Mouse (Mus musculus): ENCODE results near the gene Ptx3. TPM values are rescaled to one million over a fixed set of nuclear protein-coding genes. Genes with fewer than 3 reads are reported as not detected.
"Not testable (repeated sequence)": the region's sequence is repeated elsewhere in the genome, so short reads cannot be mapped to it uniquely, and the experiment has no call there.

Gene Ptx3
- polyA plus RNA-seq, 1 experiment, result not detected

- H3K4me1 ChIP-seq (ENCODE audit: control insufficient read depth, insufficient read depth, low read length), result peaks cover 6% of the 10 kb centered on the region
- no peak for TF ChIP-seq POLR2A (IDR thresholded peaks at IDR 0.05; ENCODE audit: insufficient read depth, low read depth, low read length)
- TF ChIP-seq CTCF (IDR thresholded peaks at IDR 0.05; ENCODE audit: insufficient read depth, low read depth, low read length), result no peak
- H3K4me3 ChIP-seq (ENCODE audit: insufficient read depth, low read depth, low read length), result peak overlapping the region; percentile 49
- no peak overlapping the region for H3K27ac ChIP-seq (ENCODE audit: insufficient read depth, low read depth, low read length)
- WGBS, result 13% methylated on average over 11 of the region's 11 CpGs
Observed at GRCm38 (mm10) chr3:66221243-66221611, 1.5 kb downstream of the Ptx3 start.

GRCm38 (mm10) chr3:66224931-66225537 is 5.3 kb downstream of the Ptx3 start:
- TF ChIP-seq POLR2A (IDR thresholded peaks at IDR 0.05; ENCODE audit: insufficient read depth, low read depth, low read length), result no peak
- no peak for TF ChIP-seq CTCF (IDR thresholded peaks at IDR 0.05; ENCODE audit: insufficient read depth, low read depth, low read length)
- 59% methylated on average over 15 of the region's 15 CpGs for WGBS
- peaks cover 6% of the 10 kb centered on the region for H3K4me1 ChIP-seq (ENCODE audit: control insufficient read depth, insufficient read depth, low read length)

GRCm38 (mm10) chr3:66236234-66236871 is 16.6 kb downstream of the Ptx3 start:
- H3K4me3 ChIP-seq (ENCODE audit: insufficient read depth, low read depth, low read length); H3K4me1 ChIP-seq (ENCODE audit: control insufficient read depth, insufficient read depth, low read length); H3K27ac ChIP-seq (ENCODE audit: insufficient read depth, low read depth, low read length): not testable (repeated sequence)
- 32% methylated on average over 4 of the region's 4 CpGs for WGBS

More at GRCm38 (mm10) chr3:66224931-66225537, 5.3 kb downstream of the Ptx3 start:
- no peak overlapping the region for H3K27ac ChIP-seq (ENCODE audit: insufficient read depth, low read depth, low read length)
- no peak overlapping the region for H3K4me3 ChIP-seq (ENCODE audit: insufficient read depth, low read depth, low read length)

GRCm38 (mm10) chr3:66240476-66240875 is 20.8 kb downstream of the Ptx3 start:
- TF ChIP-seq CTCF (IDR thresholded peaks at IDR 0.05; ENCODE audit: insufficient read depth, low read depth, low read length) (no peak), POLR2A (IDR thresholded peaks at IDR 0.05; ENCODE audit: insufficient read depth, low read depth, low read length) (no peak)
- H3K4me3 ChIP-seq (ENCODE audit: insufficient read depth, low read depth, low read length), result no peak overlapping the region
- H3K4me1 ChIP-seq (ENCODE audit: control insufficient read depth, insufficient read depth, low read length), result no peaks in the 10 kb centered on the region
- H3K27ac ChIP-seq (ENCODE audit: insufficient read depth, low read depth, low read length), result no peak overlapping the region

- Histone ChIP-seq H3K4me3 (ENCODE audit: insufficient read depth, low read depth, low read length) (no peak overlapping the region), H3K27ac (ENCODE audit: insufficient read depth, low read depth, low read length) (no peak overlapping the region), H3K4me1 (ENCODE audit: control insufficient read depth, insufficient read depth, low read length) (no peaks in the 10 kb centered on the region)
- TF ChIP-seq POLR2A (IDR thresholded peaks at IDR 0.05; ENCODE audit: insufficient read depth, low read depth, low read length) (no peak), CTCF (IDR thresholded peaks at IDR 0.05; ENCODE audit: insufficient read depth, low read depth, low read length) (no peak)
- WGBS, result 45% methylated on average over 7 of the region's 7 CpGs
Observed at GRCm38 (mm10) chr3:66251842-66252241, 32.1 kb downstream of the Ptx3 start.

GRCm38 (mm10) chr3:66254504-66255105 is 34.9 kb downstream of the Ptx3 start:
- no peak overlapping the region for H3K4me3 ChIP-seq (ENCODE audit: insufficient read depth, low read depth, low read length)
- no peak overlapping the region for H3K27ac ChIP-seq (ENCODE audit: insufficient read depth, low read depth, low read length)
- H3K4me1 ChIP-seq (ENCODE audit: control insufficient read depth, insufficient read depth, low read length), result no peaks in the 10 kb centered on the region
- 60% methylated on average over 9 of the region's 9 CpGs for WGBS
- TF ChIP-seq POLR2A (IDR thresholded peaks at IDR 0.05; ENCODE audit: insufficient read depth, low read depth, low read length) (no peak), CTCF (IDR thresholded peaks at IDR 0.05; ENCODE audit: insufficient read depth, low read depth, low read length) (no peak)

- 57% methylated on average over 5 of the region's 5 CpGs for WGBS
- Histone ChIP-seq H3K4me3 (ENCODE audit: insufficient read depth, low read depth, low read length) (no peak overlapping the region), H3K27ac (ENCODE audit: insufficient read depth, low read depth, low read length) (no peak overlapping the region), H3K4me1 (ENCODE audit: control insufficient read depth, insufficient read depth, low read length) (no peaks in the 10 kb centered on the region)
- TF ChIP-seq CTCF (IDR thresholded peaks at IDR 0.05; ENCODE audit: insufficient read depth, low read depth, low read length) (no peak), POLR2A (IDR thresholded peaks at IDR 0.05; ENCODE audit: insufficient read depth, low read depth, low read length) (no peak)
Observed at GRCm38 (mm10) chr3:66262319-66262718, 42.6 kb downstream of the Ptx3 start.

GRCm38 (mm10) chr3:66263270-66263669 is 43.6 kb downstream of the Ptx3 start:
- no peak overlapping the region for H3K27ac ChIP-seq (ENCODE audit: insufficient read depth, low read depth, low read length)
- no peak overlapping the region for H3K4me3 ChIP-seq (ENCODE audit: insufficient read depth, low read depth, low read length)
- 70% methylated on average over 4 of the region's 4 CpGs for WGBS
- TF ChIP-seq POLR2A (IDR thresholded peaks at IDR 0.05; ENCODE audit: insufficient read depth, low read depth, low read length) (no peak), CTCF (IDR thresholded peaks at IDR 0.05; ENCODE audit: insufficient read depth, low read depth, low read length) (no peak)
- H3K4me1 ChIP-seq (ENCODE audit: control insufficient read depth, insufficient read depth, low read length), result no peaks in the 10 kb centered on the region

Other genes starting within 250 kb of the Ptx3 start
- not detected in 2 replicates for gene Veph1, start 76.9 kb downstream of the Ptx3 start, polyA plus RNA-seq (2012; ENCODE audit: insufficient read depth, insufficient read length, low replicate concordance, missing spikeins)

Measured in olfactory bulb, adult 2 months (tissue).